ENCODE assay signal across 16 mouse cellular contexts in the genomic region with DNA sequence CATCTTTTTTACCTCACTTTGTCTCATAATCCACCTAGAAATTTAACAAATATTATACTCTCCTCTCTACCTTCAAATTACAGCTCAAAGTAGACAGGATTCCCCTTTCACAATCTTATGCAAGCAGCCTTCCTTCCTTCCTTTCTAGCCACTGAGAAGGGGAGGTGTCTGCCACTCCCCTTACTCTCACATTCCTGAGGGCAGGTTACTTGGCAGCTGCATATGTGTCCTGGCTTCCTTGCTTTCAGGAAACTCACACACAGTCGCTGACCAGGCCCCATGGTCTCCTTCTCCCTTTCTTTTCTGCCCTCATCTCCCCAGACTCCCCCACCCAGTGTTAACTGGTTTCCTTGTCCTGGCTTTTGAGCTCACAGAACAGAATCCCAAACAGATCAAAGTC. TPM values are rescaled to one million over a fixed set of nuclear protein-coding genes. Genes with fewer than 3 reads are reported as not detected.
DNase-seq lines count a peak whose midpoint lies in the region; ATAC-seq and TF ChIP-seq lines count a peak whose summit lies in the region.
"Had no signal": no experiment of that assay in that cellular context is flagged by ENCODE, and none has a peak within 500 bp of the region (broad histone marks: within the 10 kb centered on the region; RNA-seq: fewer than 3 reads in every experiment).

No protein-coding gene starts in this region.

- H3K9ac ChIP-seq in liver, embryonic 16.5 days (ENCODE audit: low read depth, low read length) = no peak overlapping the region
- no peak overlapping the region for H3K9ac ChIP-seq in hindbrain, embryonic 12.5 days
- H3K9ac ChIP-seq: heart, embryonic 15.5 days; limb, embryonic 15.5 days; neural tube, embryonic 15.5 days had no signal

- no peak overlapping the region for H3K4me2 ChIP-seq in liver, embryonic 16.5 days (ENCODE audit: low read depth, low read length)
- no peak overlapping the region for H3K4me2 ChIP-seq in hindbrain, embryonic 12.5 days (replicated peaks)
- H3K4me2 ChIP-seq: heart, embryonic 15.5 days; limb, embryonic 15.5 days; neural tube, embryonic 15.5 days had no signal

- H3K4me3 ChIP-seq in liver, embryonic 16.5 days (ENCODE audit: low read depth, low read length) = no peak overlapping the region
- no peak overlapping the region for H3K4me3 ChIP-seq in lung, adult 2 months (replicated peaks; ENCODE audit: extremely low read depth, low read depth, low read length)
- no peak overlapping the region for H3K4me3 ChIP-seq in hindbrain, embryonic 12.5 days
- H3K4me3 ChIP-seq: heart, embryonic 15.5 days; limb, embryonic 15.5 days; neural tube, embryonic 15.5 days had no signal

- no peaks in the 10 kb centered on the region for H3K36me3 ChIP-seq in liver, embryonic 16.5 days (ENCODE audit: control insufficient read depth, insufficient read depth)
- H3K36me3 ChIP-seq in hindbrain, embryonic 12.5 days = no peaks in the 10 kb centered on the region
- H3K36me3 ChIP-seq: heart, embryonic 15.5 days; limb, embryonic 15.5 days; neural tube, embryonic 15.5 days had no signal

- DNase-seq in liver (no peak), ZHBTc4 (ENCODE audit: low read depth, low spot score) (peak; percentile 61)
- peak; percentile 33 for DNase-seq in lung, adult 2 months
- no peak for DNase-seq in thymus, postnatal 0 days (ENCODE audit: low spot score)
- no peak for DNase-seq in frontal cortex, adult 2 months (ENCODE audit: extremely low spot score in 1 of 2, low spot score in 1 of 2)
- DNase-seq: gastrocnemius, postnatal 14 days; kidney, adult 18-20 months; right cerebral cortex, postnatal 4 days had no signal

- no peaks in the 10 kb centered on the region for H3K9me3 ChIP-seq in liver, embryonic 16.5 days (replicated peaks; ENCODE audit: control insufficient read depth, low read length)
- H3K9me3 ChIP-seq in hindbrain, embryonic 12.5 days (replicated peaks) = no peaks in the 10 kb centered on the region
- H3K9me3 ChIP-seq: heart, embryonic 15.5 days; limb, embryonic 15.5 days; neural tube, embryonic 15.5 days had no signal

- ATAC-seq in liver, embryonic 16.5 days (ENCODE audit: low read depth) = peak; percentile 35; the same call in 1 of the 2 replicates
- ATAC-seq in megakaryocyte-erythroid progenitor cell, adult 5-6 weeks (replicated peaks; ENCODE audit: low FRiP score, low TSS enrichment, poor library complexity, severe bottlenecking) = peak; percentile 32; the same call in 1 of the 2 replicates
- ATAC-seq in hindbrain, embryonic 12.5 days (ENCODE audit: low FRiP score) = no peak
- ATAC-seq: midbrain, embryonic 16.5 days had no signal

- TF ChIP-seq POLR2A in lung, adult 2 months (IDR thresholded peaks at IDR 0.05; ENCODE audit: borderline replicate concordance, extremely low read depth, low read depth, low read length) = no peak

- H3K27me3 ChIP-seq in liver, embryonic 16.5 days (ENCODE audit: control insufficient read depth, insufficient read depth, low read depth, low read length) = no peaks in the 10 kb centered on the region
- H3K27me3 ChIP-seq in hindbrain, embryonic 12.5 days = no peaks in the 10 kb centered on the region
- H3K27me3 ChIP-seq: heart, embryonic 15.5 days; limb, embryonic 15.5 days; neural tube, embryonic 15.5 days had no signal

- no peak for TF ChIP-seq CTCF in lung, adult 2 months (IDR thresholded peaks at IDR 0.05; ENCODE audit: insufficient read depth, low read length)

- WGBS in liver, embryonic 16.5 days (ENCODE audit: insufficient replicate concordance) = 13% methylated on average over 1 of the region's 1 CpGs
- whole genome bisulfite sequencing in lung, adult 2 months = 3% methylated on average over 1 of the region's 1 CpGs
- WGBS in hindbrain, embryonic 12.5 days = 35% methylated on average over 1 of the region's 1 CpGs

- H3K27ac ChIP-seq in liver, embryonic 16.5 days (ENCODE audit: low read length) = no peak overlapping the region
- no peak overlapping the region for H3K27ac ChIP-seq in hindbrain, embryonic 12.5 days
- H3K27ac ChIP-seq: heart, embryonic 15.5 days; limb, embryonic 15.5 days; neural tube, embryonic 15.5 days had no signal

- H3K4me1 ChIP-seq in liver, embryonic 16.5 days (ENCODE audit: control insufficient read depth, low read depth, low read length) = no peaks in the 10 kb centered on the region
- no peaks in the 10 kb centered on the region for H3K4me1 ChIP-seq in lung, adult 2 months (ENCODE audit: control insufficient read depth, insufficient read depth, low read length)
- H3K4me1 ChIP-seq in hindbrain, embryonic 12.5 days = no peaks in the 10 kb centered on the region
- H3K4me1 ChIP-seq: heart, embryonic 15.5 days; limb, embryonic 15.5 days; neural tube, embryonic 15.5 days had no signal

RNA-seq across cellular contexts. Expression of gene Cd55, which starts 11.7 kb away (rescaled TPM):
- polyA plus RNA-seq in liver, embryonic 16.5 days (2015; fragmentation: Nextera tagmentation; extraction: Ambion mirVana) = 19.3 and 20.3 TPM in 2 replicates
- 21.1 and 24.2 TPM in 2 replicates for polyA plus RNA-seq in lung, adult 2 months (2012; rRNA removed)
- 71.9 and 85.0 TPM in 2 replicates for total RNA-seq in megakaryocyte-erythroid progenitor cell, adult 5-6 weeks (2014; fragmentation: Nextera tagmentation)
- 39.8 and 54.7 TPM in 2 replicates for total RNA-seq in megakaryocyte-erythroid progenitor cell, adult 5-6 weeks (2017)
- 4.3 and 4.5 TPM in 2 replicates for polyA plus RNA-seq in thymus, postnatal 0 days (2015; fragmentation: Nextera tagmentation; extraction: Ambion mirVana)
- 6.2 and 7.3 TPM in 2 replicates for polyA plus RNA-seq in frontal cortex, adult 2 months (2012; rRNA removed)
- polyA plus RNA-seq in hindbrain, embryonic 12.5 days (2016; fragmentation: Nextera tagmentation; extraction: Ambion mirVana) = 4.7 and 5.0 TPM in 2 replicates

RNA-seq across cellular contexts. Expression of gene Cd55b, which starts 51.4 kb away (rescaled TPM):
- 0.11 TPM in 1 of 2 replicates, not detected in the other for polyA plus RNA-seq in liver, embryonic 16.5 days (2015; fragmentation: Nextera tagmentation; extraction: Ambion mirVana)
- polyA plus RNA-seq in lung, adult 2 months (2012; rRNA removed) = 0.24 and 0.36 TPM in 2 replicates
- total RNA-seq in megakaryocyte-erythroid progenitor cell, adult 5-6 weeks (2014; fragmentation: Nextera tagmentation) = 0.50 TPM in 1 of 2 replicates, not detected in the other
- total RNA-seq in megakaryocyte-erythroid progenitor cell, adult 5-6 weeks (2017) = 0.56 TPM in 1 of 2 replicates, not detected in the other
- 0.20 TPM in 1 of 2 replicates, not detected in the other for polyA plus RNA-seq in thymus, postnatal 0 days (2015; fragmentation: Nextera tagmentation; extraction: Ambion mirVana)
- polyA plus RNA-seq in frontal cortex, adult 2 months (2012; rRNA removed) = not detected in 2 replicates
- polyA plus RNA-seq in hindbrain, embryonic 12.5 days (2016; fragmentation: Nextera tagmentation; extraction: Ambion mirVana) = not detected in 2 replicates
- total RNA-seq: left cerebral cortex, adult 18-20 months had no signal
- polyA plus RNA-seq: heart, embryonic 15.5 days; limb, embryonic 15.5 days; midbrain, embryonic 16.5 days; neural tube, embryonic 15.5 days had no signal

Comparison
In these comparisons a context has a peak if more than half of its experiments do, and no peak if none do; other contexts are left out.
1. DNase-seq: peak in ZHBTc4 (single experiment) and lung, adult 2 months (single experiment); none in liver (single experiment), thymus, postnatal 0 days (single experiment) and frontal cortex, adult 2 months (0 of 2).